Mouse (Mus musculus) right cerebral cortex, postnatal 25 days (tissue): ENCODE data around the gene Gm13040.
"Not testable (repeated sequence)": the region's sequence is repeated elsewhere in the genome, so short reads cannot be mapped to it uniquely, and the experiment has no call there.

Experiments used
- DNase-seq: peaks from one replicate; pipeline ENCODE4 v3.0.0; 2022

Gm13040 gene

GRCm38 (mm10) chr4:143535654-143536053 is at the start of gene Gm13040:
TSS of gene Gm13040 (plus strand) at chr4:143535954.
- DNase-seq: not testable (repeated sequence)

GRCm38 (mm10) chr4:143511043-143511442 is 24.7 kb upstream of the Gm13040 start, which contains the start of gene Gm13043:
TSS of gene Gm13043 (plus strand) at chr4:143511343.
- no peak for DNase-seq

GRCm38 (mm10) chr4:143551400-143551799 is 15.6 kb downstream of the Gm13040 start, which contains the start of the genes BC080695 and Gm13057:
TSS of gene BC080695 (plus strand) at chr4:143551700.
TSS of gene Gm13057 (plus strand) at chr4:143551709.
- DNase-seq: not testable (repeated sequence)
